Mouse (Mus musculus) layer of hippocampus, adult 9-11 months (tissue): ENCODE data around the gene Rcc2.

Experiments
- DNase-seq: peaks from one replicate; pipeline ENCODE4 v3.0.0; 2022

Rcc2 gene

DNA sequence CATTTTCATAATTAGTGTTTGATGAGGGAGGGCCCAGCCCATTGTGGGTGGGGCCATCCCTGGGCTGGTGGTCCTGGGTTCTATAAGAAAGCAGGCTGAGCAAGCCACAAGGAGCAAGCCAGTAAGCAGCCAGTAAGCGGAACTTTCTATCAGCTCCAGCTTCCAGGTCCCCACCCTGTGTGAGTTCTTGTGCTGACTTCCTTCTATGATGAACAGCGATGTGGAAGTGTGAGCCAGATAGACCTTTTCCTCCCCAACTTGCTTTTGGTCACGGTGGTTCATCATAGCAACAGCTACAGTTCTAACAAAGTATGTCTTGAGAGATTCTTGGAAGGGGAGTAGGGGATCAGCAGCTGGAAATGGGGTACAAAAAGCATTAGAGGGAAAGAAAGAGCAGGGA lies 65.6 kb downstream of the Rcc2 start:
- no peak for DNase-seq

- no peak for DNase-seq
These were observed 68.6 kb downstream of the Rcc2 start for GRCm38 (mm10) chr4:140768973-140769372.

GRCm38 (mm10) chr4:140770433-140770832 lies 70.1 kb downstream of the Rcc2 start:
- DNase-seq = no peak

GRCm38 (mm10) chr4:140771091-140771490 lies 70.8 kb downstream of the Rcc2 start:
- no peak for DNase-seq
